Mouse (Mus musculus): ENCODE results near the gene Slc26a9.

Gene Slc26a9

GRCm38 (mm10) chr1:131743868-131744464, at the start of gene Slc26a9:
Gene Slc26a9, plus strand, starts transcription at chr1:131744022.
- no peak for DNase-seq

DNA sequence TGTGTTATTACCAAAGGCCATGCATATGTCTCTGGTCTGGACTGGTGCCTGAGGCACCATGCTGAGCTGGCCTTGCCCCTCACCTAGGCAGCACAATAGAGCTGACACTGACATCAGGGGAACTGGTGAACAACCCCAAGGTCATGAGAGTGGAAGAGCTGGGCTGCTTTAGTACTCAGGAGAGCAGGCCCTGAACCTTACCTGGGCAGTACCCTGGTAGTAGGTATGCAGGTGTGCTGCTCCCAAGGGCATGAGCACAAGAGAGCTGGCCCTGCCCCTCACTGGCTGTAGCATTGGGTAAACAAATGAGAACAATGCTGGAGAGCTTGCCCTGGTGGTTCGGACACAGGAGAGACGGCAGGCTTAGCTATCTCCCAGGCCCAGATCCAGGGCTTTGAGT, 48.5 kb upstream of the Slc26a9 start:
- DNase-seq, result no peak

DNA sequence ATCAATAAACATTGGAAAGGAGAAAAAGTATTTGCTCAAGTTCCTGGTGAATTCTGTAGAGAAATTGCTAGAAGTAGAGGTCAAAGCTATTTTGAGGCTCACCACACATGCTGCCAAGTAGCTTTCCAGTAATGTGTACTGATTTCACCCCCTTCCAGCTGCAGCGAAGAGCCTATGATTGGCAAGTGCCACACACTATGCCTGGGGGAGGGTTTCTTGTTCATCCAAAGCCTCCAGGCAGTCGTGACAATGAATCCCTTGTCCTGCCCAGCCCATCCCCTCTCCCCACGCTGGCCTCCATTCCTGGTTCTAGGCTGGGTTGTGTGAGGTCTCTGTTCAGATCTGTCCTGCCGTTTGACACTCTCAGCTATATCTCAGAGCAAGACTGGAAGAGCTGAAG, 47.5 kb upstream of the Slc26a9 start:
- no peak for DNase-seq

DNA sequence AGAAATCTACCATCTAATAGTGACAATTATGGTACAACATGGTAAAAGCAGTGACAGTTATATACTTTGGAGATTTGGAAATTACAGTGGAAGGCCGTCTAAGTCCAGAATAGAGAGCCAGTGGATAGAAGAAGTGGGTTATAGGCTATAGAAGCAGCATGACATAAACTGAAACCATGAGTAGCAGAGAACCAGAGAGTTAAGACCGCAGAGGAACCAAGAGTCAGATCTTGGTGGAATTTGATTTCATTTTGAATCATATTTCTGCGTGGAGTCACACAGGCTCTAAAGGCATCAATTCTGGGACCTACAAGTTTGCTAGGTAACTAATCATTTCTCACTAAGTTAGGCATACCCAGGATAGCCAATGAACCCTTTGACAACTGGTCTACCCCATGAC, 45.1 kb upstream of the Slc26a9 start:
- no peak for DNase-seq

DNA sequence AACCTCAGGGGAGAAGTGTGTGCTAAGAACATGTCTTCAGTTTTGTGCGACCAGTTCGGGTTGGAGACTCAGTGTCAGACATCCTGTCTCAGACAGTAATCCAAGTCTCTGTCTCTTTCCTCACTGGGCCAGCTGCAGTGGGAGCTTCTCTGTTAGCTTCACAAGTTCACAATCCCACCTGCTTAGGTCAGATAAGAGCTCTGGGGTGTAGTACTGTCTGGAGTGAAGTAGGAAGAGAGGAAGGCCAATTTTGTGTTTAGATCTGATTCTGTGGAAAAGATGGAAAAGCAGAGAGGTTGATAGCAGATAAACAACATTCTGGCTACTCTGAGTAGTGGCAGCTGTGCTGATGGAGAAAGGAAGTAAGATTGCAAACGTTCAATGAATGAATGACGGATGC, 44.2 kb upstream of the Slc26a9 start:
- DNase-seq, result no peak

- DNase-seq, result no peak
These were observed 43.4 kb upstream of the Slc26a9 start for GRCm38 (mm10) chr1:131700447-131700846.

GRCm38 (mm10) chr1:131701391-131701790, 42.4 kb upstream of the Slc26a9 start:
- no peak for DNase-seq

DNA sequence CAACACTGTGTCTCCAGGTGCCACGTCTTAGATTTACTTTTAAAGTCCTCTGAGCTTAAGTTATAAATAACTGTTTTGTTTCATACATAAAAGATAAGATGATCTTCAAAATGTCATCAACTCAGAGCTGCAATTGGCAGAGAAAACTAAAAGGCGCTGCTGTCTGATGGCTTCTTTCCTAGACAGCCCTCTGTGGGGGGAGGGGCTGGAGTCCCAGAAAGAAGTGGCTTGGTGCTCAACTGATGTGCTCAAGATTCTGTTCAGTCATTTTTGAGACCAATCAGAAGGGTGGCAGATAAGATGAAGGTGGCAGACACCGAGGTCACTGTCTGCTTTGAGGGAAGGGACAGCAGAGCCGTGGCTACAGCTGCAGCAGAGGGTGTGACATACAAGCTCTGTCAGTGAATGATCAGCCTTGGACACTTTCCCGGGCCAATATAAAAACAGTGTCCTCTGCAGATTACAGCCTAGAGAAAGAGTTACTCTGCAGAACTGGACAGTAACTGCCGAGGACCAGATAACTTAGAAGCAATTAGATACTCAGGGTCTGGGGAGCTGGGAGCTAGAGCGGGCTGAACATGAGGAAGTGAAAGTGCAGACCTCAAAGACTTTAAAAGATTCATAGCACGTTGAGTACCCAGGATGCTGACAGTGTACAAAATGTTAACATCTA, 41.6 kb upstream of the Slc26a9 start:
- no peak for DNase-seq

DNA sequence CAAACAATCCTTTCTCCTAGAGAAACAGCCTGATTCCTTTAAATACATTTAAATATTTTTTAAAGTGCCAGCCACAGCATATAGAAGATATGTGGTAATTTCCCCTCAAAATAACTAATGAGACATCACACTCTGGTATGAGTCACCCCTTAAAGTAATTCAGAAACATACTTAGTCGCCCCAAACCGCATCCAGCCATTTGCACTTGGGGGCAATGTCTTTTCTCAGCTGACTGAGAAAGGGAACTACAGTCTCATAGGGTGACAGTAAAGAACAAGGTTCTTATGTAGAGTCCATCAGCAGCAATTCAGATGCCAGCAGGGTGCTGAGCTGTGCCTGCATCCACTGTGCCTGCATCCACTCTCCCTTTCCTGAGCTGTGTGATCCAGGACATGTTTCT, 40.3 kb upstream of the Slc26a9 start:
- DNase-seq, result no peak

- peak; percentile 34 for DNase-seq
These were observed 35.5 kb upstream of the Slc26a9 start for GRCm38 (mm10) chr1:131708338-131708737.

GRCm38 (mm10) chr1:131711518-131711917, 32.3 kb upstream of the Slc26a9 start:
- DNase-seq, result no peak

- peak; percentile 72 for DNase-seq
These were observed 31.4 kb upstream of the Slc26a9 start for GRCm38 (mm10) chr1:131712386-131712785.

DNA sequence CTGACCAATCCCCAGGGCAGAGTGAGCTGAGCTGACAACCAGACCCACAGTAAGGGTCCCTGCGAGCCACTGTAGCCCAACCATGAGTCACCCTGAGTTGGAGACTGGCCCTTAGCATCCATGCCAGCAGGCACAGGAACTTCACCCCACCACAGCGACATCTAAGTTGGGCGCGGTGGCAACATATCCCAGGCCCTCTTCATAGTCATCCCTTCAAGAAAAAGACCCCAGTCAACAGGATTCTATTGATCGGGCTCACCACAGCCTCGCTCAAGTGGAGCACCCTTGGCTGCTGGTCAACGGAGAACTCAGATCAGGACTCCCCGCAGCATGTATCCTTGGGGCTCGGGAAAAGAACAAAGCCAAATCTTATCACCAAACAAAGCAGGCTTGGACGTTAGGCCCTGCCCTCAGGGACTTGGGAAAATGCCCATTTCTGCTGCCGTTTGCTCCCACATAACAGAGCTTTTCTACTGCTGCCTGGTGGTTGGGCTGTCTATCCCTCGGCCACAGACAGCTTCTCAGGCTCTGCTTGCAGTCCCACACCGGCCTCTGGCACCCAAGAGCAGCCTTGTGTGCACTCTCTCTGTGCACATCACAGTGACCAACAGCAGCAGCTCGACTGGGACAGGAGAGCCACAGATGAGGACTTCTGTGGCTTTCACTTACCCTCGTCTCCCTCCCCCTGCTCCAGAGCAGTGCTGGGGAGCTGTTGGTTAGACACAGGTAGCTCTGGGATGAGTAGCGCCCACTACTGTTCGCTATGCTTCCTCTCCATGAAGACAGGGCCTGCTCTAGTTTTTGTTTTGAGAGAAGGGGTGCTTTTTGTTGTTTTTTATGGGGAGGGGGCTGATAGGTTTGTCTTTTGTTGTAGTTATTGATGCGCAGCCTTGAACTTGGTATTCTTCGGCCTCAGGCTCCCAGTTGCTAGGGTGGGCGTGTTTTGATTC, 29.2 kb upstream of the Slc26a9 start:
- no peak for DNase-seq

GRCm38 (mm10) chr1:131718952-131719694, 24.7 kb upstream of the Slc26a9 start:
- no peak for DNase-seq

- DNase-seq, result no peak
These were observed 21.8 kb upstream of the Slc26a9 start for GRCm38 (mm10) chr1:131721989-131722388.

- DNase-seq, result no peak
These were observed 20.3 kb upstream of the Slc26a9 start for GRCm38 (mm10) chr1:131723549-131723948.

DNA sequence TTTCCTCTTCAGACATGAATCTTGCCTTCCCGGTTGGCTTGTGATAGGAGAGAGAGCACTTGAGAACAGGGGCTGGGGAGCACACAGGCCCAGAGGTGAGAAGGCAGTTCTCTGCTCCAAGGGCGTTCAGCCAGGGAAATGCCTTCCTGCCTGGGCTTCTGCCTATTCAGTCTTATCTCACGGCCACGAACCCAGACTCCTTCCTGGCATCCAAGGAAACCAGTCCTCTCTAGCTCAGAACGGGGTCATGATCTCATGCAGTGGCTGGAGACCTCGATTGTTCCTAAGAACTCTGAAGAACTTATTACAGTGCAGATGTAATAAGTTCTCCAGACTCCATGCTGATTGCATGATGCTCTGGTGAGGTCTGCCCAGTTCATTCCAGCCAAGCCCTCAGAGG, 17.2 kb upstream of the Slc26a9 start:
- DNase-seq, result no peak

DNA sequence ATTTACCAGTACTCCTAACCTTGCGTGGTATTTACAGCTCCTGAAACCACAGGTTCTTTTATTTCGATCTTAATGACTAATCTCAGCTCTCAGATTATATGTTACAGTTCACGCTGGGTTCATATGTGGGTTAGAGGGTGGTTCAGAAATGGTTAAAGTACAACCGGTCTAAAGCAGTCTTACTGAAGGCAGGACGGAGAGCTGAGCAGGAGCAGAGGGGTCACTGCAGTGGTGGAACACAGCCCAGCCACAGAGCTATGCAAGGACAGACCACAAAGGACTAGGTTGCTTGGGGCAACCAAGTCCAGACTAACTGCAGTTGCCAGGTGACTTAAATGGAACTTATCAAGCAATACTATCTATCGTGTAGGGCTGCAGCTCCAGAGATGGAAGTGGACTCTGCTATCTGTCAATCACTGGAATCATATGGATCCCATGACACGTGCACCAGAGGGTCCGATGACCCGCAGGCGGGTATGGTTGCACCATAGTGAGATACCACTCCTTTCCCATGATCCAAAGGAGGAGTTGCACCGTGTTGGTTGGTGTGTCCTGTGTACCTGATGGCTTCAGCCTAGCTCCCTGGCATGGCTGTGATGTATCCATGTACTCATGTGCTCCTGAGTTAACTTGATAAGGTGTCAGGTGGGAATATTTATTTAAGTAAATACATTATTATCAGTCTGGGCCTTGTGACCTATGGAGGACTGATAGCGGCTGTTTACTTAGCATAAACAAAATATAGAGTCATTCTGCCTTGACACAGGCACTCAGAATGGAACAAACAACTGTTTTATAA, 13.0 kb upstream of the Slc26a9 start:
- DNase-seq, result peak; percentile 52

- DNase-seq, result peak; percentile 75
These were observed 10.2 kb upstream of the Slc26a9 start for GRCm38 (mm10) chr1:131733474-131734180.

- no peak for DNase-seq
These were observed 9.1 kb upstream of the Slc26a9 start for GRCm38 (mm10) chr1:131734657-131735273.

DNA sequence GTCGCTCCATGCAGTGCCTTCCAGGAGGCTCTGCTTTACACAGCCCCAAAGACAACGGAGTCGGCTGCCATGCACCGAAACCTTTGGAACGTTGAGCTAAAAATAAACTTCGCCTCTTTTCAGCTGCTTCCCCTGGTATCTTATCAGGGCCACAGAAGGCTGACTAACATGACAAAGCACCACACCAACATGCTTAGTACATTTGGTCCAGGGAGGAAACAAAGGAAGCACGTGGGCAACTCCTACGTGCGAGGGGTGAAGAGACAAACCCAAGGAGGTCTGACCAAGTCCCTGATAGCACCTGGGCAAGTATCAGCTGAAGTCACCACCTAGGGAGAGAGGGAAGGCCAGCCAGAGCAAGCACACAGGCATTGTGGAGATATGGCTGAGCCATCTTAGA, 7.3 kb upstream of the Slc26a9 start:
- no peak for DNase-seq
